Mouse (Mus musculus): ENCODE measurements at regions not wholly inside any gene's neighbourhood (a gene's known extent, or its start where the extent isn't known, plus 50 kb on each side); places are given as distances from the start of the nearest gene placed in this dataset.

- no peak for ATAC-seq (replicated peaks; ENCODE audit: poor library complexity, severe bottlenecking)
Observed at GRCm38 (mm10) chr14:15603954-15604523, 165.3 kb upstream of the Lrrc3b start.

DNA sequence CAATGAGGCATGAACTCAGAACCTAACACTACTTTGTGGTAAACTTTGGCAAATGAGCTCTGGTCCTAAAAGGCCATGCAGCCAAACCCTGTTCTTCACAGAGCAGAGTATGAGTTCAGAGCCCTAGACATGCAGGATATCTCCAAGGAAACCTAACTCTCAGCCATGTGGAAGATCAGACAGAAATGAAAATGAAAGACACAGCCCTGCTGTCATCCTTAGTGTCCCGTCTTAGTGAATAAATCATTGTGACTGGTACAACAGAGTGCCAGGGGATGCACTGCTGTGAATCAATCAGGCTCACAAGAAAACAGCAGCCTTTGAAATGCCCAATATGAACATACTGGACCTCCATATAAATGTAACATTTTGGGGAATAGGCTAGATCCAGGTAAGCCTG is 171.4 kb upstream of the Lrrc3b start:
- no peak for ATAC-seq (replicated peaks; ENCODE audit: poor library complexity, severe bottlenecking)

DNA sequence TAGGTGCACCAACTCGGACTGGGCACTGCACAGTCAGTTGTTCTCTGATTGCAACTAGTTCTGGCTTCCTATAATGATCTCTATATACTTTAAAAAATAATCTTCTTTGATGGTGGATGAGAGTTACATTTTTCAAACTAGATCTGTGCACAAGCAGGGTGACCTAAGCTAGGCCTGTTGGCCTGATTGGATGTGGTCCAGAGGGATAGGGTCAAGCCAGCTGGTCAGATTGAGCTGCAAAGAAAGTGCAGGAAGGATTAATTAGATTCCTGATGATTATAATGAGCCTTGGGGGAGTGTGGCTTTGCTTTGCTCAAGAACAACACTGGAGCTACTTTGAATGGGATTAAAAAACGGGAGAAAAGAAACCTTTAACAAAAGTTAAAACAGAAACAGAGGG is 195.8 kb upstream of the Lrrc3b start:
- no peak for ATAC-seq (replicated peaks; ENCODE audit: poor library complexity, severe bottlenecking)

DNA sequence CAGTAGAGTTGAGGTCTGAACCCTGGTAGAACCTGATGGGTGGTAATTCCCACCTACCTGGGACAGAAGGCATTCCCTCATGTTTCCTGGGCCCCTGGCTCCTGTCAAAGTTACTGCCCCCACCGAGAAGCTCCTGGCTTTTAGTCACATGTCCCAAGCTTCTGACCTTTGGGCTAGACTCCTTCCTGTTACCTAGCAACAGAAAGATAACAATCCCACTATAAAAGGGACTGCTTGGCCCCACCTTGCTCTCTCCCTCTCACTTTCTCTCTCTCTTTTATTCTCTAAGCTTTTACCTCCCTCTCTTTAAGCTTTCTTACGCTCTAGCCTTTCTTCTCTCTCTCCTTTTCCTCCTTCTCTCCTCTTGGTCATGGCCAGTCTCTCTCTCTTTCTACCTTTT is 198.9 kb upstream of the Lrrc3b start:
- ATAC-seq (replicated peaks; ENCODE audit: poor library complexity, severe bottlenecking) = no peak

DNA sequence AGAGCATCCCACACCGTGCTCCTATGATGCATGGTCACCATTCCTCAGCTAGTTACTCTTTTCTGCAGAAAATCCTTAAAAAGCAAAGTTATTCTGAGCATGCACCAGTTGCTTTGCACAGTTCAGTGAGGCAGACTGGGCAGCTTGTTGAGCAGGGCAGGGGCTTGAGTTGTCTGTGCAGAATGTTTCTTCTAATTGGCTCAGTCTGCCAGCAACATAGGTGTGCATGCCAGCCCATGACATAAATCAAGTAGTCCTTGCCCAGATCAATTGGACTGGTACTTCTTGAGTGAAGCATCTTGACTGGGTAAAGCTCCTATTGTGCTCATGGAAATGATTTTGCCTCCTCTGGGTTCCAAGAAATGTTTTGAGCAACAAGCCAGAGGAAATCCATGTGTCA is 200.1 kb upstream of the Lrrc3b start:
- no peak for ATAC-seq (replicated peaks; ENCODE audit: poor library complexity, severe bottlenecking)

- no peak for ATAC-seq (replicated peaks; ENCODE audit: poor library complexity, severe bottlenecking)
Observed at GRCm38 (mm10) chr14:15660886-15661285, 222.1 kb upstream of the Lrrc3b start.

DNA sequence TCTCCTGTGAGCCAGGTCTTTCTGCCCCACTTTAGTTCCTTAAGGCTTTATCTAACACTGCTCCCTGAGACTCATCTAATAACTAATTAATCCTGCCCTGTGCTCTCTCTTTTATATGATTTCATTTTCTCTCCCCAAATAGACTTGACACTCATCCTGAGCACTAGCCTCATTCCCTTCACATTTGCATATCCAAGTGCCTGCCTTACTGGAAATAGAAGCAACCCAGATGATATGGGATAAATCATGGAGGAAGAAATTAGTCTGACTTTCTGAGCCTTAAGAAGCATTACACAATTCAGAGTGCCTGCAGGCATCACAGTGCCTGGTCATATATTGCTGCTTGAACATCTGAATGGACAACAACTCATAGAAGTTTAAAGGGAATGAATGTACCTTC is 233.5 kb upstream of the Lrrc3b start:
- no peak for ATAC-seq (replicated peaks; ENCODE audit: poor library complexity, severe bottlenecking)

DNA sequence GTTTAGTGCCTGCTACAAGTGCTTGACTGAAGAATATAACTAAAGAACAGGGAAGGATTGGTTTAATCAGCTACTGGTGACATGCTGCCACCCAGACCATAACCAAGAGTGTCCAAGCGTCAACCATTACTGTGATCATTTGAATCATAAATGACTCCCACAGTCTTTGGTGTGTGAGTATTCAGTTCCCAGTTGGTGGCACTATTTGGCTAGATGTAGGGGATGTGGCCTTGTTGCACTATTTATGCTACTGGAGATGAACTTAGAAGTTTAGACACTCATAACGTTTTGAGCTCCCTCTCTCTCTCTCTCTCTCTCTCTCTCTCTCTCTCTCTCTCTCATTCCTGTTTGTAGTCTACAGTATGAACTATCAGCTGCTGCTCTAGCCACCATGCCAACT is 238.4 kb upstream of the Lrrc3b start:
- ATAC-seq (replicated peaks; ENCODE audit: poor library complexity, severe bottlenecking) = no peak

- ATAC-seq (replicated peaks; ENCODE audit: poor library complexity, severe bottlenecking) = no peak
Observed at GRCm38 (mm10) chr14:15679456-15679855, 240.7 kb upstream of the Lrrc3b start.

DNA sequence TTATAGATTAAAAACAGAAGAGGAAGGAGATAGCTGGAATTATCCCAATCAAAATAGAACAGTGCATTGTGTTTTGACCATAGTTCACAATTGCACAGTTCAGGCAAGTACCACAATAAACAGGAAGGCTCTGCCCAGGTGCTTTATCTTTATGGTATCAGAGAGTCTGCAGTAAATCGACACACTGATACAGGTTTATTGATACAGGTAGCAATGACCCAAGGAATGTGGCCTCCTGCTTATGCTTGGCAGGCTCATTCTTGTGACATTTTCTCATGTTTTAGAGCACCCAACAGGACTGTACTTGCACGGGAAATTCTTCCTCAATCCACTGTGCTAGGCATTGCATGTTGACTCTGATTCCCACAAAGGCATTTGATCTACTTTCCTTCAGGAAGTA is 259.2 kb upstream of the Lrrc3b start:
- no peak for ATAC-seq (replicated peaks; ENCODE audit: poor library complexity, severe bottlenecking)

DNA sequence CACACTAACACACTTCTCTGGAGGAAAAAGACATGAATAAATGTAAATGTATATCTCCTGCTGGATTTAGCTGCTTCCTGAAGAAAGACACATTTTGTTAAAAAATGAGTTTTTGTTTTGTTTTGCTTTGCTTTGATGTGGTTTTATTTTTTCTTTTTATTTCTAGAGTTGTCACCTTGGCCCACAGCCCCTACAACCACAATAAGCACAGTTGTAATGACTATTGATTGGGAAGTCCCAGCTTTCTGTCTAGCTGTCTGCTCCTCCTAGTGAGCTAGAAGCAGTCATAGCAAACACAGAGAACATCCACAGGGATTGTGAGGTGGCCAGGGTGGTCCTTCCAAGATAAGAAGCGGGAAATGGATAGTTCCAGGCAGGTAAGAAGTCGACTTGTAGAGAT is 259.8 kb upstream of the Lrrc3b start:
- no peak for ATAC-seq (replicated peaks; ENCODE audit: poor library complexity, severe bottlenecking)

DNA sequence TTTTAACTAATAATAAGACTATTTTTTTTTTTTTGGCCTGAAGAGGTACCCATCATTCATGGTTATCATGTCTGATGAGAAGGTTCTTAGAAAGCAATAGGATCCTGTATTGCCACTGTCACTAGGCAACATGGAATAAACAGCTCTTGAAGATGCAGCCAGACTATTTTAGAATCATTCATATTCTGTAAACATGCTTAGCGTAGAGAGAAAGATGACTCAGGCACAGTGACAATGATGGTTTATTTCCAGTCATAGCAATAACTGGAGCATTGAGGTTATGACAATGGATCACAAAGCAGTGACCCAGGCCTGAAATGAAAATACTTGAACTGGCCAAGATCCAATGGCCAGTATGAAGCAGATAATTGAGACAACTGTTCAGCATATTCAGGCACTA is 283.3 kb upstream of the Lrrc3b start:
- ATAC-seq (replicated peaks; ENCODE audit: poor library complexity, severe bottlenecking) = no peak

- ATAC-seq (replicated peaks; ENCODE audit: poor library complexity, severe bottlenecking) = no peak; the same call in 1 of the 2 replicates
Observed at GRCm38 (mm10) chr14:15746629-15747238, 307.9 kb upstream of the Lrrc3b start.

GRCm38 (mm10) chr14:15769846-15770448 is 331.2 kb upstream of the Lrrc3b start:
- ATAC-seq (replicated peaks; ENCODE audit: poor library complexity, severe bottlenecking) = peak; percentile 95

DNA sequence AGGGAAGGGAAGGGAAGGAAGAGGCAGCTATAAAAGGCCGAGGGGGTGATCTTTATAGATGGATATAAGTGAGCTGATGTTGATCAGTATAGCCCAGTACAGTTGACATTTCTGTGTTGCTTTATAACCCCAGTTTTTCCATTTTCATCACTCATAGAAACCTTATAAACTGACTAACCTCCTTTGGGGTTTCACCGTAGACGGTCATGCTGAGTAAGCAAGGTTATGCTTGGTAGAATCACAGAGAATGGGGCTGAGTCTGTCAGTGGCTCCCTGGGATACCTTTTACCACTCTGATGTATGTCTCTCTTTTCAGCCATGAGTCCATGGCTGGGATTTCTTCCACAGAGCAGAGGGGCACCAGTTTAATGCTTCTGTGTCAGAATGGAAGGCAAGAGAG is 345.9 kb upstream of the Lrrc3b start:
- no peak for ATAC-seq (replicated peaks; ENCODE audit: poor library complexity, severe bottlenecking)

DNA sequence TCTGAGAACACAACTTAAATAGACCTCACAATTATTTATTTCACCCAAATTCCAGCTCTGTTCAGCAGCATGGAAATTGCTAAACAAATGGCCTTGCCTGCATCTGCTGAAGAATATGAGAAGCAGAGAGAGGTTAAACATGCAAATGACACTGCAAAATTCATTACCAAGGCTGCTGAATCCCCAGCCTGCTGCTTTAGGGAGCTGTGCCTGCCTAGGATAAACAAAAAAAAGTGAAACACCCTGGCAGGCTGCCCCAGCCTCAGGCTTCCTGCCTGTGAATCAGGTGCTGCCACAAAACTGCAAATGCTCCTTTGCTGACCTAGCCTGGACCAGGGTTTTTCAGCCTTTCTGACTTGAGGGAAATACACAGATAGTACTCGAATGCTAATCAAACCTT is 346.4 kb upstream of the Lrrc3b start:
- no peak for ATAC-seq (replicated peaks; ENCODE audit: poor library complexity, severe bottlenecking)

DNA sequence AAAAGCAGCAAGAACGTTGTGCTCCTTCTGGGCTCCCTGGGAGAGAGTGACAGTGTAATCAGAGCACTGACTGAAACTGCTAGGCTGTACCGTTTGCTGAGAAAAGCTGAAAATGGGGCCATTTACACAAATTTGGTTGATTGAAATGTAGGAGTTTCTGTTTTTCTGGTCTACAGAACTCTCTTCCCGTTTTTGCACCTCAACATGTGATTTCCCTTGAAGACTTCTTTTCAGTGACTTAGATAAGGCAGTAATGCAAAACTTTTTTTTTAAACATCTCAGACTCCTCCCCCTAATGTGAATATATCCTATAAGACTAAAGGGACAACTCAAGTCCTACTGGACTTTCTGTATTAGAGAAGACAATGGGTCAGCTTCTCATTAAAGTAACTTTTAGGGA is 356.9 kb upstream of the Lrrc3b start:
- no peak for ATAC-seq (replicated peaks; ENCODE audit: poor library complexity, severe bottlenecking)

- ATAC-seq (replicated peaks; ENCODE audit: poor library complexity, severe bottlenecking) = no peak
Observed at GRCm38 (mm10) chr14:15797019-15797418, 358.2 kb upstream of the Lrrc3b start.

DNA sequence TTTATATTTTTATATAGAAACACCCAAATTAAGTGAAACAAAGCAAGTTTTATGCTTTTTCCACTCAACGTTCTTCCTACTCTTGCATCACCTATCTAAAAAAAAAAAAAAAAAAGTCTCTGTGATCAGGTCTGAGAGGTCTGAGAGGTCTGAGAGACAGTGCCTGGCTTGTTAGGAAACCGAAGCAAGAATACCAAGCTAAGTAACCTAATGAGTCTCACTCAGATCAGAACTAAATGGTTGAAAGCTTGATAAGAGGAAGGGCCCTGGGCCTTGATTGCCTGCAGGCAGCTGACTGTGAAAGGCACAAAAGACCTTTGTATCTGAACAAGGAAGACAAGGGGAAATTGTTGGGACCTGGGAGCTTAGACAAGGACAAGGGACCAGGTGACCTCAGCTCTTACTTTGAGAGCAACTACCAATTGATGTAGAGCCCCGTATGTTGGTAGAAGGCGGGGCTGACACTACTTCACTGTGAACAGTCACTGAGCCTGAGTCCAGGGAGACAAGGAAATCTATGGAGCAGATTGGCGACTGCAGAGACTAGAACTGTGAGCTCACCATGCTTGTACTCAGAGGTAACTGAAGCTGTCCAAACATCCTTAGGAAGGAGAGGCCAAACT is 362.8 kb upstream of the Lrrc3b start:
- no peak for ATAC-seq (replicated peaks; ENCODE audit: poor library complexity, severe bottlenecking)

- ATAC-seq (replicated peaks; ENCODE audit: poor library complexity, severe bottlenecking) = no peak
Observed at GRCm38 (mm10) chr14:15809083-15809482, 370.3 kb upstream of the Lrrc3b start.

DNA sequence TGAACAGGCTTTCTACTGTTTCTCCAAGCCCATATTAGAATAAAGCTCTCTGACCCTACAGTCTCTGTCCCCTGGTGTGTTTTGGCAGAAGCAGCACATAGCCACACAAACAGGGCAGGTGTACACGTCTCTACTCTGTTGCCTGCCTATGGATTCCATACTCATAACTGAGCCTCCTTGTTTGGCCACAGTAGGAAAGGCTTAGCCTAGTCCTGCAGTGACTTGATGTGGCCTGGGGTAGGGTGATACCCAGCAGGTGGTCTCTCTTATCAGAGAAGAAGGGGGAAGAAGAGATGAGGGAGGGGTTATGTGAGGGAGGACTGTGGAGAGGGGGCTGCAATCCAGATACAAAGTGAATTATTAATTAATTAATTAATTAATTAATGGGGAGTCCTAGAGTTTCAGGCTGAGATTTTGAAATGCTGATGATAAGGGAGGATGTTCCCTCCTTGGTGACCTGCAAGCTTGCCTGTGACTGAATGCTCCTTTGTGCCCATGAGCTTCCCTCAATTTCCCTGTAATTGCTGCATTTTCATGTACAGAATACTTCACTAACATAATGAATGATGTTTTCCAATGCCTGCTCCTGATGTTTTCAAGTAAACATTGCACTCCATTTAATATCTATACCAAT is 402.7 kb upstream of the Lrrc3b start:
- no peak for ATAC-seq (replicated peaks; ENCODE audit: poor library complexity, severe bottlenecking)

All from granulocyte monocyte progenitor cell, adult 5-6 weeks (primary cell).